Mouse (Mus musculus) lung, embryonic 14.5 days (tissue): ENCODE measurements around the gene Fbxo47. TPM values are rescaled to one million over a fixed set of nuclear protein-coding genes. Genes with fewer than 3 reads are reported as not detected.

Experiments
- ATAC-seq: fragments of 200-750 bp; cut with Nextera tagmentation; 2 replicates; pipeline ENCODE4 v1.8.0; 2017; ENCODE audit warnings: mild to moderate bottlenecking, moderate TSS enrichment, moderate library complexity; ENCODE audit not compliant: insufficient read depth
- DNase-seq: peaks from one replicate; pipeline ENCODE4 v3.0.0-alpha.2; 2015
- H3K27ac ChIP-seq: fragments of 300-500 bp; sonication (generic); 2 replicates; pipeline ENCODE4 v1.5.1; 2014; ENCODE audit warnings: low read depth, mild to moderate bottlenecking, moderate library complexity
- H3K27me3 ChIP-seq: fragments of 300-500 bp; sonication (generic); 2 replicates; pipeline ENCODE4 v1.6.1; 2014; ENCODE audit warnings: low read length, control low read depth; ENCODE audit not compliant: insufficient read depth
- H3K36me3 ChIP-seq: fragments of 300-500 bp; sonication (generic); 2 replicates; pipeline ENCODE4 v1.6.1; 2014; ENCODE audit warnings: control low read depth; ENCODE audit not compliant: insufficient read depth
- H3K4me1 ChIP-seq: fragments of 300-500 bp; sonication (generic); 2 replicates; pipeline ENCODE4 v1.6.1; 2014; ENCODE audit warnings: antibody characterized with exemption, control low read depth; ENCODE audit not compliant: insufficient read depth
- H3K4me2 ChIP-seq: fragments of 300-500 bp; sonication (generic); 2 replicates; pipeline ENCODE4 v1.6.1; 2014; ENCODE audit warnings: mild to moderate bottlenecking
- H3K4me3 ChIP-seq: fragments of 300-500 bp; sonication (generic); 2 replicates; pipeline ENCODE4 v1.5.1; 2014; ENCODE audit warnings: low read depth, low read length
- H3K9ac ChIP-seq: fragments of 300-500 bp; sonication (generic); 2 replicates; pipeline ENCODE4 v1.6.1; 2014
- H3K9me3 ChIP-seq: fragments of 300-500 bp; sonication (generic); 2 replicates; pipeline ENCODE4 v1.6.1; 2016; ENCODE audit warnings: low read depth, low read length, control low read depth
- CTCF ChIP-seq: IDR thresholded peaks from 2 replicates; pipeline ENCODE4 v1.5.1; 2016; ENCODE audit warnings: antibody characterized with exemption, low read depth
- WGBS: fragments of 180-500 bp; shearing (Covaris S2); extraction: QIAGEN DNeasy Blood & Tissue Kit; methylation state at CpG from one replicate; pipeline ENCODE4 v1.1.7; 2014; 5-methylcytosine and 5-hydroxymethylcytosine counted together
- polyA plus RNA-seq: library from polyadenylated mRNA; unstranded; fragments of >200 nt; fragmentation: Nextera tagmentation; extraction: Ambion mirVana; gene quantifications from 2 replicates; pipeline ENCODE4 v1.2.1, GENCODE M21; 2014

Gene Fbxo47
- polyA plus RNA-seq, 1 experiment from 2014 or later: 0.84 TPM

GRCm38 (mm10) chr11:97809235-97810121 lies 74.5 kb downstream of the Fbxo47 start:
- Histone ChIP-seq H3K36me3 (peaks cover 60% of the 10 kb centered on the region), H3K9ac (peak overlapping the region; percentile 31; the same call in 1 of the 2 replicates), H3K4me1 (peaks cover 82% of the 10 kb centered on the region), H3K27ac (peak overlapping the region; percentile 88), H3K9me3 (no peaks in the 10 kb centered on the region), H3K27me3 (no peaks in the 10 kb centered on the region), H3K4me2 (peak overlapping the region; percentile 44; the same call in 1 of the 2 replicates), H3K4me3 (no peak overlapping the region)
- ATAC-seq: no peak
- no peak for DNase-seq
- TF ChIP-seq CTCF: no peak
- WGBS: 42% methylated on average over 7 of the region's 7 CpGs

- peaks cover 55% of the 10 kb centered on the region for H3K36me3 ChIP-seq
- DNase-seq: peak; percentile 75
- H3K4me2 ChIP-seq: peak overlapping the region; percentile 44; the same call in 1 of the 2 replicates
- 29% methylated on average over 5 of the region's 5 CpGs for WGBS
- no peak for TF ChIP-seq CTCF
- peak overlapping the region; percentile 31; the same call in 1 of the 2 replicates for H3K9ac ChIP-seq
- H3K27ac ChIP-seq: peak overlapping the region; percentile 88
- no peaks in the 10 kb centered on the region for H3K9me3 ChIP-seq
- H3K27me3 ChIP-seq: no peaks in the 10 kb centered on the region
- peaks cover 90% of the 10 kb centered on the region for H3K4me1 ChIP-seq
- peak; percentile 15; the same call in 1 of the 2 replicates for ATAC-seq
- no peak overlapping the region for H3K4me3 ChIP-seq
Measured at GRCm38 (mm10) chr11:97808621-97809234, 75.2 kb downstream of the Fbxo47 start.

GRCm38 (mm10) chr11:97808093-97808492 lies 75.9 kb downstream of the Fbxo47 start:
- Histone ChIP-seq H3K27ac (peak overlapping the region; percentile 88), H3K4me2 (peak overlapping the region; percentile 44), H3K9ac (peak overlapping the region; percentile 16; the same call in 1 of the 2 replicates), H3K4me3 (no peak overlapping the region), H3K9me3 (no peaks in the 10 kb centered on the region), H3K27me3 (no peaks in the 10 kb centered on the region), H3K4me1 (peaks cover 86% of the 10 kb centered on the region), H3K36me3 (peaks cover 49% of the 10 kb centered on the region)
- ATAC-seq (no peak), DNase-seq (peak; percentile 85)
- no peak for TF ChIP-seq CTCF
- WGBS: 24% methylated on average over 2 of the region's 2 CpGs

GRCm38 (mm10) chr11:97807626-97808025 lies 76.3 kb downstream of the Fbxo47 start:
- 21% methylated on average over 6 of the region's 6 CpGs for WGBS
- ATAC-seq (no peak), DNase-seq (peak; percentile 52)
- Histone ChIP-seq H3K36me3 (peaks cover 44% of the 10 kb centered on the region), H3K27ac (peak overlapping the region; percentile 88), H3K4me1 (peaks cover 83% of the 10 kb centered on the region), H3K27me3 (no peaks in the 10 kb centered on the region), H3K9me3 (no peaks in the 10 kb centered on the region), H3K4me2 (peak overlapping the region; percentile 44), H3K9ac (no peak overlapping the region), H3K4me3 (no peak overlapping the region)
- TF ChIP-seq CTCF: no peak

GRCm38 (mm10) chr11:97806613-97806964 lies 77.4 kb downstream of the Fbxo47 start:
- Histone ChIP-seq H3K4me3 (no peak overlapping the region), H3K4me1 (peaks cover 84% of the 10 kb centered on the region), H3K9me3 (no peaks in the 10 kb centered on the region), H3K27ac (peak overlapping the region; percentile 88; the same call in 1 of the 2 replicates), H3K4me2 (peak overlapping the region; percentile 58; the same call in 1 of the 2 replicates), H3K36me3 (peaks cover 40% of the 10 kb centered on the region), H3K9ac (no peak overlapping the region), H3K27me3 (no peaks in the 10 kb centered on the region)
- 52% methylated on average over 7 of the region's 7 CpGs for WGBS
- ATAC-seq: no peak
- TF ChIP-seq CTCF: no peak
- DNase-seq: no peak

GRCm38 (mm10) chr11:97805662-97806612 lies 78.0 kb downstream of the Fbxo47 start:
- no peaks in the 10 kb centered on the region for H3K9me3 ChIP-seq
- H3K9ac ChIP-seq: peak overlapping the region; percentile 10
- H3K27ac ChIP-seq: peak overlapping the region; percentile 88
- DNase-seq (peak; percentile 43), ATAC-seq (peak; percentile 11; the same call in 1 of the 2 replicates)
- peaks cover 38% of the 10 kb centered on the region for H3K36me3 ChIP-seq
- H3K4me2 ChIP-seq: peak overlapping the region; percentile 58
- no peaks in the 10 kb centered on the region for H3K27me3 ChIP-seq
- no peak for TF ChIP-seq CTCF
- WGBS: 20% methylated on average over 15 of the region's 15 CpGs
- H3K4me3 ChIP-seq: peak overlapping the region; percentile 6; the same call in 1 of the 2 replicates
- H3K4me1 ChIP-seq: peaks cover 83% of the 10 kb centered on the region
